Mouse (Mus musculus) MEL (cell line): Measurements from ENCODE around the gene Zfp420.

ENCODE experiments used
- CTCF ChIP-seq, 3 experiments: IDR thresholded peaks in 2 of 3; conservative IDR thresholded peaks in 1 of 3; 2 replicates each; pipeline ENCODE4 v1.5.1; 2011 to 2012; ENCODE audit warnings: low read length in 3 of 3, low read depth in 2 of 3, mild to moderate bottlenecking in 2 of 3, improper control_type of control experiment in 1 of 3, inconsistent platforms in 1 of 3, mixed read lengths in 1 of 3, moderate library complexity in 1 of 3; ENCODE audit not compliant: control insufficient read depth in 1 of 3, insufficient read depth in 1 of 3, poor library complexity in 1 of 3, severe bottlenecking in 1 of 3
- EP300 ChIP-seq, 2 experiments: IDR thresholded peaks; 2 replicates each; pipeline ENCODE4 v1.6.1; 2011; ENCODE audit warnings: improper control_type of control experiment in 2 of 2, low read length in 2 of 2, low read depth in 1 of 2, mild to moderate bottlenecking in 1 of 2
- GATA1 ChIP-seq: IDR thresholded peaks from 2 replicates; pipeline ENCODE4 v1.6.1; 2011; ENCODE audit warnings: low read depth, low read length, improper control_type of control experiment
- HCFC1 ChIP-seq: IDR thresholded peaks from 2 replicates; pipeline ENCODE4 v1.6.1; 2012; ENCODE audit warnings: low read depth, mild to moderate bottlenecking, inconsistent platforms, low read length, improper control_type of control experiment, moderate library complexity
- MAZ ChIP-seq: IDR thresholded peaks from 2 replicates; pipeline ENCODE4 v1.6.1; 2012; ENCODE audit warnings: low read depth, mild to moderate bottlenecking, inconsistent platforms, low read length, improper control_type of control experiment
- NRF1 ChIP-seq: IDR thresholded peaks from 2 replicates; pipeline ENCODE4 v1.6.1; 2014; ENCODE audit warnings: low read depth, mild to moderate bottlenecking, inconsistent platforms, low read length, improper control_type of control experiment, moderate library complexity; ENCODE audit not compliant: poor library complexity, insufficient read depth, severe bottlenecking
- POLR2A ChIP-seq, 2 experiments: IDR thresholded peaks; 2 replicates each; pipeline ENCODE4 v1.6.1; 2011 to 2012; ENCODE audit warnings: low read length in 2 of 2, mild to moderate bottlenecking in 2 of 2, control low read depth in 1 of 2, improper control_type of control experiment in 1 of 2, low read depth in 1 of 2, moderate library complexity in 1 of 2; ENCODE audit not compliant: control insufficient read depth in 1 of 2, insufficient read depth in 1 of 2, poor library complexity in 1 of 2
- TAL1 ChIP-seq: IDR thresholded peaks from 2 replicates; pipeline ENCODE4 v1.6.1; 2012; ENCODE audit warnings: mild to moderate bottlenecking, inconsistent platforms, low read length, moderate library complexity, mixed read lengths
- TCF12 ChIP-seq: IDR thresholded peaks from 2 replicates; pipeline ENCODE4 v1.6.1; 2014; ENCODE audit warnings: low read depth, mild to moderate bottlenecking, inconsistent platforms, low read length, improper control_type of control experiment, moderate library complexity
- UBTF ChIP-seq: IDR thresholded peaks from 2 replicates; pipeline ENCODE4 v1.6.1; 2012; ENCODE audit warnings: low read depth, mild to moderate bottlenecking, inconsistent platforms, low read length, improper control_type of control experiment, moderate library complexity, borderline replicate concordance; ENCODE audit not compliant: insufficient read depth
- ZC3H11A ChIP-seq: IDR thresholded peaks from 2 replicates; pipeline ENCODE4 v1.6.1; 2012; ENCODE audit warnings: low read depth, mild to moderate bottlenecking, inconsistent platforms, low read length, improper control_type of control experiment

DNA sequence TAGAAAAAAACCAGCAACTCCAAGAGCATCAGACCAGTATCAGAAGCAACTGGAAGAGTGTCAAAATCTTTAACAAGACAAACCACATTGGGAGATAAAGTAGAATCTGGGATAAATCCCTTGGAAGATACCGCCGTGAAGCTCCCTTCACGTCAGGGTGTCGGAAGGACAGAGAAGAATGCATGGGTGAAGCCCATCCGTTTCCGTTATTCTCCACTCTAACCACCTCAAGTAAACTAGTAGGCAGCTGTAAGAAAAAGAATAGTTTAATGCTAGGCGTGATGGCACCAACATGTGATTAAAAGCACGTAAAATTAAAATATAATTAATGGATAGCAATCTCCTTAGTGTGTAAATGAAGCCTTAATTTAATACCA, 46.9 kb downstream of the Zfp420 start:
- TF ChIP-seq UBTF, result no peak
- TF ChIP-seq CTCF (IDR thresholded peaks at IDR 0.05 in 2 of 3, conservative IDR thresholded peaks at IDR 0.05 in 1 of 3; ENCODE audit: control insufficient read depth in 1 of 3, insufficient read depth in 1 of 3, low read depth in 2 of 3, low read length in 3 of 3, poor library complexity in 1 of 3, severe bottlenecking in 1 of 3), result no peak
- no peak for TF ChIP-seq POLR2A (IDR thresholded peaks at IDR 0.05; ENCODE audit: control insufficient read depth in 1 of 2, insufficient read depth in 1 of 2, low read depth in 1 of 2, low read length in 2 of 2, poor library complexity in 1 of 2)
- TF ChIP-seq GATA1, result no peak
- no peak for TF ChIP-seq NRF1
- no peak for TF ChIP-seq MAZ
- no peak for TF ChIP-seq HCFC1
- no peak for TF ChIP-seq EP300 (IDR thresholded peaks at IDR 0.05; ENCODE audit: low read depth in 1 of 2, low read length in 2 of 2)
- TF ChIP-seq TAL1, result no peak
- TF ChIP-seq TCF12, result no peak
- no peak for TF ChIP-seq ZC3H11A
